Mouse (Mus musculus) spleen, adult 2 months (tissue): Measurements from ENCODE around the gene Gdf7.

Experiments
- CTCF ChIP-seq: fragments of 200-500 bp; IDR thresholded peaks from 2 replicates; pipeline ENCODE4 v1.5.1; 2011; ENCODE audit warnings: mild to moderate bottlenecking, inconsistent platforms; ENCODE audit not compliant: insufficient read depth, insufficient read length, insufficient replicate concordance; ENCODE audit errors: extremely low read depth
- POLR2A ChIP-seq: fragments of 200-500 bp; IDR thresholded peaks from 2 replicates; pipeline ENCODE4 v1.6.1; 2011; ENCODE audit warnings: low read depth, low read length, inconsistent platforms

DNA sequence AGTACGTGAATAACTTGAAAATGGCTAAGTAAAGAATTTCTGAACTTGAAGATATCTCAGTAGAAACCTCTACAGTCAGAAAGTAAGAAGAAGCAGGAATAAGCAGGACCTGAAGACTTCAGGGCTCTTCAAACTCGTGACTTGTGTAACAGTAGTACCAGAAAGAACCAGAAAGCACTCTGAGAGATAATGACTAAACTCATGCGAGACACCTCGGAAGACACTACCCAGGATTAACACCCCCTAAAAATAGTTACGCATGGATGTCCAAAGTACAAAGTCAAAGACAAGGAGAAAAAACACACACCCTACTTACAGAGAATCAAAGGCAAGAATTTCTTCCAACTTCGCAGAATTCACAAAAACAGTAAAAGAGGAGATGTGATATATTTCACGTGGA lies 35.4 kb downstream of the Gdf7 start:
- TF ChIP-seq CTCF (no peak), POLR2A (no peak)
